Mouse (Mus musculus) lung, postnatal 4 days (tissue): ENCODE measurements around the gene 6030408B16Rik.
A peak's percentile ranks its signal among the peaks of the same experiment; 100 is the strongest.
"Not testable (repeated sequence)": the region's sequence is repeated elsewhere in the genome, so short reads cannot be mapped to it uniquely, and the experiment has no call there.

Experiments
- DNase-seq, 2 experiments: peaks; one replicate each; pipeline ENCODE4 v3.0.0; 2021

6030408B16Rik gene

DNA sequence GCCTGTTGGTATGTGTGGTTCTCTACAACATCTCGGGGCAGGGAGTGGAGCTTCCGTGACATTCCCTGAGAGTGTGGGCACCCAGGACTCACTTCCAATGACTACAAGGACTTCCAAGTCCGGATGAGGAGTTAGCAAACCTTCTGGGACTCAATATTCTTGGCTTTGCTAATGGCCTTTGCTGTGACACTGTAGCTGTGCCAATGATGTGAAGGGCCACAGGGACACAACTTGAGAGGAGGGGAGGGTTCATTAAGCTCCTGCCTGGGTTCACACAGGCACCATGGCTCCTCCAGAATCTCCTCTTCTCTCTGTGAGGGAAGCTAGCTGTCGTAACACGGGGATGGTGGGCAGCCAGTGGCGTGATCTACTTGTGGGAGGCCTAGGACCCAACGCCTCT is 29.6 kb downstream of the 6030408B16Rik start:
- DNase-seq: no peak

DNA sequence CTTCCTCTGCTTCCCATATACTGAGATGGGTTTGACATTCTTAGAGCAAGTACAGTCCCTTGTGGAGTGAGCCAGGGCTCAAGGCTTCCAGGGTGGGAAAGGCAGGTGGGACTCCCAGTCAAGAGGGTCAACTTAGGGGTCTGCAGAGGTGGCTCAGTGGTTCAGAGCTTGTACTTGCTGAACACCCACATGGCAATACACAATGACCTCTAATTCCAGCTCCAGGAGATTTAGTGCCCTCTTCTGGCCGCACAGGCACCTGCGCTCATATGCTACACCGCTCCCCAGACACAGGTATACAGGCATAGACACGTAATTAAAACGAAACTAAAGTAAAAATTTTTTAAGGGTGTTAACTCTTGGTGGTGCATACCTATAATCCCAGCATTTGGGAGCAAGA is 30.5 kb downstream of the 6030408B16Rik start:
- no peak for DNase-seq

- not testable (repeated sequence) for DNase-seq
Measured at GRCm38 (mm10) chr15:101324409-101324808, 31.4 kb downstream of the 6030408B16Rik start.

DNA sequence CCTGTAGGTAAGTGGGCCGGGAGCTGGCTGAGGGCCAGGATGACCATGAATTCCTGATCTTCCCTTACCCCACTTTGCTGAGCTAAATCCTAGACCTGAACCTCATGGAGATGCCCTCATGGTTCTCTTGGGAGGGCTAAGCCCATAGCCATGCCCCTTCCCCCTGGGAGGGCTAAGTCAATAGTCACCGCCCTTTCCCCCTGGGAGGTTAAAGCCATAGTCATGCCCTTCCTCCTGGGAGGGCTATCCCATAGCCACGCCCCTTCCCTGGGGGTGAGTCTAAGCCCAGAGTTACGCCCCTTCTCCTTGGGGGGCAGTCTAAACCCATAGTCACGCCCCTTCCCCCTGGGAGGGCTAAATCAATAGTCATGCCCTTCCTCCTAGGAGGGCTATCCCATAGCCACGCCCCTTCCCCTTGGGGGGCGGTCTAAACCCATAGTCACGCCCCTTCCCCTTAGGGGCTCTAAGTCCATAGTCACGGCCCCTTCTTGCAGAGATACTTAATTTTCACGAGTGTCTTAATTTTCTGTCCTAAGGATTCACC is 33.1 kb downstream of the 6030408B16Rik start:
- DNase-seq: no peak

- peak; percentile 91 to 94 for DNase-seq
Measured at GRCm38 (mm10) chr15:101327282-101327681, 34.3 kb downstream of the 6030408B16Rik start.

- no peak for DNase-seq
Measured at GRCm38 (mm10) chr15:101328876-101329563, 36.0 kb downstream of the 6030408B16Rik start.

- DNase-seq: no peak
Measured at GRCm38 (mm10) chr15:101329564-101329892, 36.5 kb downstream of the 6030408B16Rik start.

- DNase-seq: peak; percentile 51 to 71
Measured at GRCm38 (mm10) chr15:101331090-101331489, 38.1 kb downstream of the 6030408B16Rik start.

- peak in 1 of 2 experiments; percentile 55 for DNase-seq
Measured at GRCm38 (mm10) chr15:101332370-101332769, 39.4 kb downstream of the 6030408B16Rik start.

DNA sequence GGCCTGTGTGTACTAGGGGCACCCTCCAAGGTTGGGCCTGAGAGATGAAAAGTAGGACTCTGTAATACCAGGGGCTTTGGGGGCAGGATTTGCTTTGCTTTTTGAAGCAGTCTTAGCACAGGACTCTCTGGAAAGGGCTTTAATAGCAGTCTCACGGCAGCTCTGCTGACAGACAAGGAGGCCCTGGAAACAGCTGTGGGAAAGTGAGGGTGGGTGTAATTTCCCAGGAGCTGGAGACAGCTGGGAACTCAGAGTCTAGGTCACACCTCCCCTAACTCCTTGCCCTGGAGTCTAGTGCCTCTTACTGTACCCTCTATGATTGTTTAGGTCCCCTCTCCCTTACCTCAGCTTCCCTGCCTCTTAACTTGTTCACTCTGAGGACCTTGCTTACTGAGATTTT is 40.2 kb downstream of the 6030408B16Rik start:
- DNase-seq: no peak

DNA sequence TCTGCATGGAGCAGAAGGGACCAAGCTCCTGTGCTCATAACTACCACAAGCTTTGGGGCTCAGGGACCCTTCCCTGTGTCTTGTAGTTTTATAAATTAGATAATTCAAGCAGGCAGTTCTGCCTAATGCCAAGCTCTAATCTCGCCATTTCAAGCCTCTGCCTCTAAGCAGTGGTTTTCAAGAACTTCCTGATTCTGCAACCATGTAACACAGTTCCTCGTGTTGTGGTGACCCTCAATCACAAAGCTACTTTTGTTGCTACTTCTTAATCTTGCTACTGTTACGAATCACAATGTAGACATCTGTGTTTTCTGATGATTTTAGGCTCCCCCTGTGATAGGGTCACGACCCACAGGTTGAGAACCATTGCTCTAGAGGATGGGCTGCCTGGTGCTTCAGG is 40.6 kb downstream of the 6030408B16Rik start:
- no peak for DNase-seq

DNA sequence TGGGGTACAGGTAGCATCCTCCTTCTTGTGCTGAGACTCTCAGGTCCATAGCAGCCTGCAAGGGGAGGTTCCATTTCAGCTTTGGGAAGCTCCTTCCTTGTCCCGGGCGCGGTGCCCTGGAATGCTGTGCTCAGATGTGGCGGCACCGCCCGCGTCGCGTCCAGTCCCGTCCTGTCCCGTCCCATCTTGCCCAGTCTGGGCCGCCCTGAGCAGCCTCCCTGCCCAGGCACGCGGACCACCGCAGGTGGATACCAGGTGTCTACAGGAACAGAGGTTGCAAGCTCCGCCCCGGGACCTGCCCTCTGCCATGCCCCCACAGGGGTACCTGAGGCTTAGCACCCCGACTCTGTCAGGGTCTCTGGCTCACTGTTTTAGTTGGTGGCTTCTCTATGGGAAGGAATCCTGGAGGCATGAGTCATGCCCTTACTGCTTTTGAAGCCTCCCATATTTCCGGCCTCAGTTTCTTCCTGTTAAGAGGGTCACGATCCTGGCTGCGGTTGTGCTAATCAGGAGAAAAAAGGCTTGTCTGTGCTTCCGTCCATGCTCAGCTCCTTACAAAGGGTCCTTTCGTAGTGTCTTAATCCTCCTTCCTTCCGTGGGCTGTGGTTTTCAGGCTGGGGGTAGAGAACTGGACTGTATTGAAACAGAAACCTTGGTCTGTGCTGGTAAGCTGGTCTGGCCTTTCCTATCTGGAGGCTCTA is 43.6 kb downstream of the 6030408B16Rik start:
- peak in 1 of 2 experiments; percentile 57 for DNase-seq

DNA sequence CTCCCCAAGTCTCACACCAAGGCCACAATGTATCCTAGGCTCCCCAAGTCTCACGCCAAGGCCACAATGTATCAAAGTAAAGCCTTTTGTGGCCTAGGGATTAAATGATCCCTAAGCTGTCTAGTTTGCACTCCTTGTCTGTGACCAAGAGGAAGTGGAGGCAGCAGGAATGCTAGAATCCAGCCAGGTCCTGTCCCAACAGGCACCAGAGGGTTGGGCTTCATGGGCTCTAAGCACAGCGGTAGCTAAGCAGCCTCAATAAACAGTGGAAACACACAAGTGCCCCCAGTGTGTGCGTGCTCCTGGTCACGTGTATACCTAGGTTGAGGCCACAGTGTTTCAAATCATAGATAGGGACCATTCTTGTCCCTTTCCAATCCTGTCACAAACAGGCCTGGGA is 45.3 kb downstream of the 6030408B16Rik start:
- peak in 1 of 2 experiments; percentile 60 for DNase-seq

GRCm38 (mm10) chr15:101339537-101339936 is 46.5 kb downstream of the 6030408B16Rik start:
- peak; percentile 82 to 89 for DNase-seq

- peak; percentile 71 to 81 for DNase-seq
Measured at GRCm38 (mm10) chr15:101341797-101342515, 48.9 kb downstream of the 6030408B16Rik start.
